Mouse (Mus musculus) large intestine, adult 2 months (tissue): ENCODE measurements around the gene Slc6a4. TPM values are rescaled to one million over a fixed set of nuclear protein-coding genes. Genes with fewer than 3 reads are reported as not detected.
"Not testable (repeated sequence)": the region's sequence is repeated elsewhere in the genome, so short reads cannot be mapped to it uniquely, and the experiment has no call there.

ENCODE experiments used
- DNase-seq: peaks from one replicate; pipeline ENCODE4 v3.0.0-alpha.2; 2012; ENCODE audit warnings: low read depth, low spot score
- WGBS: fragments of 180-500 bp; shearing (Covaris S2); methylation state at CpG from one replicate; pipeline ENCODE4 v1.1.7; 2018; 5-methylcytosine and 5-hydroxymethylcytosine counted together
- polyA plus RNA-seq: library from polyadenylated mRNA; depleted of rRNA; stranded (reverse); fragments of >200 nt; gene quantifications from 2 replicates; pipeline ENCODE4 v1.2.3, GENCODE M21; 2012

Gene Slc6a4
- polyA plus RNA-seq, 1 experiment, result 41.2 TPM

- 40% methylated on average over 10 of the region's 10 CpGs for WGBS
Measured at GRCm38 (mm10) chr11:77010762-77011475, 12.5 kb downstream of the Slc6a4 start.

GRCm38 (mm10) chr11:77018046-77018445 lies 19.6 kb downstream of the Slc6a4 start:
- no peak for DNase-seq
- 88% methylated on average over 11 of the region's 11 CpGs for WGBS

More at GRCm38 (mm10) chr11:77010762-77011475, 12.5 kb downstream of the Slc6a4 start:
- no peak for DNase-seq

GRCm38 (mm10) chr11:77019539-77019938 lies 21.1 kb downstream of the Slc6a4 start:
- DNase-seq, result no peak
- WGBS, result 26% methylated on average over 8 of the region's 8 CpGs

GRCm38 (mm10) chr11:77021749-77022396 lies 23.5 kb downstream of the Slc6a4 start:
- no peak for DNase-seq
- 32% methylated on average over 9 of the region's 9 CpGs for WGBS

GRCm38 (mm10) chr11:77026559-77026958 lies 28.2 kb downstream of the Slc6a4 start:
- no peak for DNase-seq

GRCm38 (mm10) chr11:77028157-77028556 lies 29.8 kb downstream of the Slc6a4 start:
- DNase-seq, result no peak
- WGBS, result 88% methylated on average over 3 of the region's 3 CpGs

More at GRCm38 (mm10) chr11:77026559-77026958, 28.2 kb downstream of the Slc6a4 start:
- WGBS, result 85% methylated on average over 3 of the region's 3 CpGs

- 72% methylated on average over 14 of the region's 14 CpGs for WGBS
- DNase-seq, result no peak
Measured at GRCm38 (mm10) chr11:77031151-77031934, 32.9 kb downstream of the Slc6a4 start.

GRCm38 (mm10) chr11:77041891-77042290 lies 43.5 kb downstream of the Slc6a4 start:
- 91% methylated on average over 4 of the region's 4 CpGs for WGBS
- no peak for DNase-seq

GRCm38 (mm10) chr11:77042816-77043215 lies 44.4 kb downstream of the Slc6a4 start:
- WGBS, result 91% methylated on average over 2 of the region's 2 CpGs
- DNase-seq, result no peak

- 63% methylated on average over 5 of the region's 5 CpGs for WGBS
Measured at GRCm38 (mm10) chr11:77061951-77062350, 63.5 kb downstream of the Slc6a4 start.

GRCm38 (mm10) chr11:77063406-77063805 lies 65.0 kb downstream of the Slc6a4 start:
- WGBS, result 74% methylated on average over 2 of the region's 2 CpGs

More at GRCm38 (mm10) chr11:77061951-77062350, 63.5 kb downstream of the Slc6a4 start:
- DNase-seq, result no peak

GRCm38 (mm10) chr11:77068825-77069224 lies 70.4 kb downstream of the Slc6a4 start:
- WGBS, result 79% methylated on average over 4 of the region's 4 CpGs
- no peak for DNase-seq

More at GRCm38 (mm10) chr11:77063406-77063805, 65.0 kb downstream of the Slc6a4 start:
- no peak for DNase-seq

GRCm38 (mm10) chr11:77070721-77071120 lies 72.3 kb downstream of the Slc6a4 start:
- WGBS, result 70% methylated on average over 4 of the region's 4 CpGs
- DNase-seq, result no peak

- WGBS, result 45% methylated on average over 4 of the region's 4 CpGs
- DNase-seq, result not testable (repeated sequence)
Measured at GRCm38 (mm10) chr11:77077331-77077730, 78.9 kb downstream of the Slc6a4 start.

GRCm38 (mm10) chr11:77077792-77078191 lies 79.4 kb downstream of the Slc6a4 start:
- no peak for DNase-seq
- 1% methylated on average over 16 of the region's 16 CpGs for WGBS

- WGBS, result 4% methylated on average over 48 of the region's 48 CpGs
Measured at GRCm38 (mm10) chr11:77078273-77079134, 80.1 kb downstream of the Slc6a4 start, which contains the start of gene Nsrp1. Gene Nsrp1 (minus strand): TSS chr11:77078435.

GRCm38 (mm10) chr11:77079361-77079760 lies 81.0 kb downstream of the Slc6a4 start:
- DNase-seq, result no peak
- 97% methylated on average over 1 of the region's 1 CpGs for WGBS

More at GRCm38 (mm10) chr11:77078273-77079134, 80.1 kb downstream of the Slc6a4 start, which contains the start of gene Nsrp1:
- peak; percentile 76 for DNase-seq
